Mouse (Mus musculus): ENCODE measurements around the gene Gm17584.
"Not testable (repeated sequence)": the region's sequence is repeated elsewhere in the genome, so short reads cannot be mapped to it uniquely, and the experiment has no call there.

Gene Gm17584

DNA sequence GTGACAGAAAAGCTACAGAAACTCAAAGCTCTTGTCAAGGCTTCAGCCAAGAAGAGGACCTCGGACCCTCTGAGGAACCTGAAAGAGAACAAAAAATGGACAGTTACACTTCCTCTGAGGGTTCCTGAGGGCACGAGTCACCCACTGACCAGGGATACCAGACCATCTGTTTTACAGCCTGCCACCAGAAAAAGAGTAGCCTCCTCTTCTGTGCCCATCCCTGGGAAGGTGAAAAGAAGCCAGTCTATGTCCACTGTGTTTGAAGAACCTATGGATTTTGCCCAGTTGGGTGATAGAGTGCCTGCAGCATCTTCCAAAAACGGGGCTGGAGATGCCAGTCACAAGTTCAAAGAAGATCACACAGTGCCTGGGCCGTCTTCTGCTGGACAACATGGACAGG lies at the start of gene Gm17584:
Gene Gm17584 (plus strand): TSS at position 301 of the 400 bp plus-strand sequence.
- not testable (repeated sequence) for DNase-seq

All from lung, postnatal 10 days (tissue).